Mouse (Mus musculus): ENCODE measurements around the gene Col4a1. TPM values are rescaled to one million over a fixed set of nuclear protein-coding genes. Genes with fewer than 3 reads are reported as not detected.

The Col4a1 gene
- polyA plus RNA-seq, 1 experiment from 2014 or later = 77.9 TPM

- H3K9me3 ChIP-seq (replicated peaks; ENCODE audit: control insufficient read depth, low read length) = no peaks in the 10 kb centered on the region
- 80% methylated on average over 6 of the region's 6 CpGs for WGBS
- no peaks in the 10 kb centered on the region for H3K36me3 ChIP-seq (ENCODE audit: control insufficient read depth, insufficient read depth, low read length)
- DNase-seq (ENCODE audit: low spot score) = no peak
- no peak overlapping the region for H3K27ac ChIP-seq (ENCODE audit: low read depth, low read length)
- H3K4me2 ChIP-seq (ENCODE audit: low read length) = no peak overlapping the region
- H3K4me3 ChIP-seq (ENCODE audit: low read depth, low read length) = no peak overlapping the region
- H3K27me3 ChIP-seq (replicated peaks; ENCODE audit: control insufficient read depth, insufficient read depth, low read length) = no peaks in the 10 kb centered on the region
- no peak overlapping the region for H3K9ac ChIP-seq (ENCODE audit: low read length)
- no peaks in the 10 kb centered on the region for H3K4me1 ChIP-seq (ENCODE audit: control insufficient read depth, insufficient read depth, low read length)
- ATAC-seq = no peak
Observed at GRCm38 (mm10) chr8:11270826-11271225, 41.8 kb downstream of the Col4a1 start.

GRCm38 (mm10) chr8:11268753-11269152 is 43.9 kb downstream of the Col4a1 start:
- H3K9ac ChIP-seq (ENCODE audit: low read length) = no peak overlapping the region
- 81% methylated on average over 6 of the region's 6 CpGs for WGBS
- no peaks in the 10 kb centered on the region for H3K36me3 ChIP-seq (ENCODE audit: control insufficient read depth, insufficient read depth, low read length)
- H3K27ac ChIP-seq (ENCODE audit: low read depth, low read length) = no peak overlapping the region
- no peak overlapping the region for H3K4me3 ChIP-seq (ENCODE audit: low read depth, low read length)
- no peaks in the 10 kb centered on the region for H3K9me3 ChIP-seq (replicated peaks; ENCODE audit: control insufficient read depth, low read length)
- ATAC-seq (no peak), DNase-seq (ENCODE audit: low spot score) (no peak)
- H3K4me2 ChIP-seq (ENCODE audit: low read length) = no peak overlapping the region
- H3K27me3 ChIP-seq (replicated peaks; ENCODE audit: control insufficient read depth, insufficient read depth, low read length) = no peaks in the 10 kb centered on the region
- no peaks in the 10 kb centered on the region for H3K4me1 ChIP-seq (ENCODE audit: control insufficient read depth, insufficient read depth, low read length)

GRCm38 (mm10) chr8:11266471-11266870 is 46.2 kb downstream of the Col4a1 start:
- ATAC-seq = no peak
- Histone ChIP-seq H3K27ac (ENCODE audit: low read depth, low read length) (no peak overlapping the region), H3K9me3 (replicated peaks; ENCODE audit: control insufficient read depth, low read length) (no peaks in the 10 kb centered on the region), H3K9ac (ENCODE audit: low read length) (no peak overlapping the region), H3K27me3 (replicated peaks; ENCODE audit: control insufficient read depth, insufficient read depth, low read length) (no peaks in the 10 kb centered on the region), H3K36me3 (ENCODE audit: control insufficient read depth, insufficient read depth, low read length) (no peaks in the 10 kb centered on the region), H3K4me3 (ENCODE audit: low read depth, low read length) (no peak overlapping the region), H3K4me2 (ENCODE audit: low read length) (no peak overlapping the region), H3K4me1 (ENCODE audit: control insufficient read depth, insufficient read depth, low read length) (no peaks in the 10 kb centered on the region)
- DNase-seq (ENCODE audit: low spot score) = no peak
- 93% methylated on average over 2 of the region's 2 CpGs for WGBS

DNA sequence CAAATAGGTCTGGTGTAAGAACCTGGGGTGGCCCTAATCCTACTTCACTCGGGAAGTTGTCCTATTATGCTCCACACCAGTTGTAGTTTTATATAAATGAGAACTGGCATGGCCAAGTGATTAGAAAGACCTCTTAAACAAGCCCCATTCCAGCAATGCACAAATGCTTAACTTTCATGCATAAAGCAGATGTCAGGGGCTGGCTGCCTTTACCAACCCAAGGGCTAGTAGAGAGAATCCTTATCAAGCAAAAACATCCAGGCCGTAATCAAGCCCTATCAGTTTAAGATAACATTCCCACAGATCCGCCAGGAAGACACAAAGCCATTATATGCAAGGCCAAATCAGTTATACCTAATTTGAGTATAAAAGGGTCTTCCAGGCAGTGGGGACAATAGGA is 46.7 kb downstream of the Col4a1 start:
- H3K4me3 ChIP-seq (ENCODE audit: low read depth, low read length) = no peak overlapping the region
- 79% methylated on average over 3 of the region's 3 CpGs for WGBS
- ATAC-seq = no peak

DNA sequence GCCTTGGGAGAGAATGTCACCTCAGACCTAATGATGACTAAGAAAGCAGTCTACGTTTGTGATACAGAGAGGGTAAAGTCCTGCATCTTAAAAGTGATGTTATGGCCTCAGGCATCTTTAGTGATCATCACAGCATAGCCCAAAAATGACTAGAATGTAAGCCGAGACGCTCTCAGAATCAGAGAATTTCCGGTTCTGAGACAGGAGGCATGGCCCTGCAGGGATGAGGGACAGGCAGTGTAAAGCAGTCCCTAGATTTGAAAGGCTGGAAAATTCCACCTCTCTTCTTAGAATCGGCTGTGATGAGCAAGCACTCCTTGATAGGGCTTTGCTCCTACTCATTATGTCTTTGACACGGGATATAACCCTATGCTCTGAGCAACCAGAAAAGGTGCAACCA is 48.8 kb downstream of the Col4a1 start:
- H3K4me2 ChIP-seq (ENCODE audit: low read length) = no peak overlapping the region
- no peak for ATAC-seq
- H3K27ac ChIP-seq (ENCODE audit: low read depth, low read length) = no peak overlapping the region
- no peak overlapping the region for H3K4me3 ChIP-seq (ENCODE audit: low read depth, low read length)
- H3K9me3 ChIP-seq (replicated peaks; ENCODE audit: control insufficient read depth, low read length) = no peaks in the 10 kb centered on the region
- H3K36me3 ChIP-seq (ENCODE audit: control insufficient read depth, insufficient read depth, low read length) = no peaks in the 10 kb centered on the region
- H3K4me1 ChIP-seq (ENCODE audit: control insufficient read depth, insufficient read depth, low read length) = no peaks in the 10 kb centered on the region
- 89% methylated on average over 6 of the region's 6 CpGs for WGBS
- no peak overlapping the region for H3K9ac ChIP-seq (ENCODE audit: low read length)
- no peak for DNase-seq (ENCODE audit: low spot score)
- H3K27me3 ChIP-seq (replicated peaks; ENCODE audit: control insufficient read depth, insufficient read depth, low read length) = no peaks in the 10 kb centered on the region

More for the DNA sequence above, 46.7 kb downstream of the Col4a1 start:
- Histone ChIP-seq H3K4me2 (ENCODE audit: low read length) (no peak overlapping the region), H3K4me1 (ENCODE audit: control insufficient read depth, insufficient read depth, low read length) (no peaks in the 10 kb centered on the region), H3K9me3 (replicated peaks; ENCODE audit: control insufficient read depth, low read length) (no peaks in the 10 kb centered on the region), H3K27ac (ENCODE audit: low read depth, low read length) (no peak overlapping the region), H3K9ac (ENCODE audit: low read length) (no peak overlapping the region), H3K27me3 (replicated peaks; ENCODE audit: control insufficient read depth, insufficient read depth, low read length) (no peaks in the 10 kb centered on the region), H3K36me3 (ENCODE audit: control insufficient read depth, insufficient read depth, low read length) (no peaks in the 10 kb centered on the region)
- DNase-seq (ENCODE audit: low spot score) = no peak

GRCm38 (mm10) chr8:11262031-11262735 is 50.4 kb downstream of the Col4a1 start:
- H3K4me3 ChIP-seq (ENCODE audit: low read depth, low read length) = no peak overlapping the region
- DNase-seq (ENCODE audit: low spot score) = no peak
- no peaks in the 10 kb centered on the region for H3K27me3 ChIP-seq (replicated peaks; ENCODE audit: control insufficient read depth, insufficient read depth, low read length)
- H3K4me2 ChIP-seq (ENCODE audit: low read length) = no peak overlapping the region
- no peak overlapping the region for H3K9ac ChIP-seq (ENCODE audit: low read length)
- 83% methylated on average over 15 of the region's 15 CpGs for WGBS
- no peaks in the 10 kb centered on the region for H3K4me1 ChIP-seq (ENCODE audit: control insufficient read depth, insufficient read depth, low read length)
- H3K36me3 ChIP-seq (ENCODE audit: control insufficient read depth, insufficient read depth, low read length) = no peaks in the 10 kb centered on the region
- no peaks in the 10 kb centered on the region for H3K9me3 ChIP-seq (replicated peaks; ENCODE audit: control insufficient read depth, low read length)
- H3K27ac ChIP-seq (ENCODE audit: low read depth, low read length) = no peak overlapping the region
- ATAC-seq = no peak

DNA sequence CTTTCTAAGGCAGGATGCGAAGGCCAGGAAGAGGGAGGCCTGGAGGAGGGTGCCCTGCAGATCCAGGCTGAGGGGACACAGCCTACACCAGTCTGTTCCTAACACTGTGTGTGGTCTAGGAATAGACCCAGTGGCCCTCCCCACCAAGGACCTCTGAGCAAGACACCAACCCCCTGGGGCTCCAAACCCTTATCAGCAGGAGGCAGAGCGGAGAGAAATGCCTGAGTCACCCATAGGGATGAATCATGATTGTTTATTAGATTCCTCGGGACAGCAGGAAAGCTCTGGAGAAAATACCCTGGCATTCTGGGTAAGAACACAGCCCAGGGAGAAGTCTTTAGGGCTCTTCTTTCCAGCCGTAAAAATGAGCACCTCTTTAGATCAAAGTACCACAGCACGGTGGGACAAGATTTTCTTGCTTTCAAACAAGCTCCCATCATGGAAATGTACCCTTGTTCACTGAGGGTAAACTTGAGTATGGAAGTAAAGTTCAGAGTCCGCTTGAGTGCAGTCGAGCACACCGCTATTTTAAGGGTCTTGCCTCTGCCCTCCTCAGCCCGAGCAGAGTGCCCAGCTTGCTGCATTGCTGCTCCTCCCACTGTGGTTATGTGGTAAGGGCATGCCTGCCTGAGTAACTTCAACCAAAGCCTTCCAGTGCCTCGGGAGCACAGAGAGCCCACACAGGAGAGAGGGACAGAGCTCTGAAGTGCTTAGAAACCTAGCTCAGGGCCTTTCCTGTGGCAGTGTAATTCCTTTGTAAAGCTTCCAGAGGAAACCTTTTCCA is 52.6 kb downstream of the Col4a1 start:
- WGBS = 41% methylated on average over 10 of the region's 10 CpGs
- H3K4me2 ChIP-seq (ENCODE audit: low read length) = no peak overlapping the region
- ATAC-seq (no peak), DNase-seq (ENCODE audit: low spot score) (no peak)
- H3K27ac ChIP-seq (ENCODE audit: low read depth, low read length) = no peak overlapping the region
- H3K36me3 ChIP-seq (ENCODE audit: control insufficient read depth, insufficient read depth, low read length) = no peaks in the 10 kb centered on the region
- no peaks in the 10 kb centered on the region for H3K9me3 ChIP-seq (replicated peaks; ENCODE audit: control insufficient read depth, low read length)
- H3K27me3 ChIP-seq (replicated peaks; ENCODE audit: control insufficient read depth, insufficient read depth, low read length) = no peaks in the 10 kb centered on the region
- no peak overlapping the region for H3K4me3 ChIP-seq (ENCODE audit: low read depth, low read length)
- H3K4me1 ChIP-seq (ENCODE audit: control insufficient read depth, insufficient read depth, low read length) = no peaks in the 10 kb centered on the region
- H3K9ac ChIP-seq (ENCODE audit: low read length) = no peak overlapping the region

DNA sequence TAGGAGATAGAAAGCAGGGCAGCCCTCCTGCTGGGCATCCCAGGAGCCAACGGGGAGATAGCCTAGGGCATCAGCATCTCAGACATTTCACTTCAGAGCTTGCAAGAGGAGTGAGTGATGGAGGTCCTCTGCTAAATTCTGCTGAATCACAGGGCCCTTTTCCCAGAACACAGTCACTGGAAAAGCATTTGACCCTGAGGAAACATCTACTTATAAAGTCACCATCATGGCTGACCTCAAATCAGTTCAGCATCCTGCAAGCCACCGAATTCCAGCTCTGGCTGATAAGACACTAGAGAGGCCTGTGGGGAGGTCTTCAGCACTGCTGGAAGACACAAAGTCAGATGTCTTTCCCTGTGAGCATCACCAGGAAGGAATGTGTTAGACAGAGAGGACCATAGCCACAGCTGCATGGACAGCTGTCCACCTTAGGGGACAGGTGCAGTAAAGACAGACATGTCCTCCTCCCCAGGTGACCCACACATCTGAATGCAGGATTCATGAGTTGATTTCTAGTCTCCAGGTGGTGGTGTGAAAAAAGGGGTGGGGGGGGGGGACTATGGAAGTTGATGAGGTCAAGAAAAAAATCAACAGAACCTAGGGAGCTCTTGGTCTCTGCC is 54.0 kb downstream of the Col4a1 start:
- WGBS = 80% methylated on average over 2 of the region's 2 CpGs
- Histone ChIP-seq H3K9ac (ENCODE audit: low read length) (no peak overlapping the region), H3K4me1 (ENCODE audit: control insufficient read depth, insufficient read depth, low read length) (no peaks in the 10 kb centered on the region), H3K9me3 (replicated peaks; ENCODE audit: control insufficient read depth, low read length) (no peaks in the 10 kb centered on the region), H3K27me3 (replicated peaks; ENCODE audit: control insufficient read depth, insufficient read depth, low read length) (no peaks in the 10 kb centered on the region), H3K4me3 (ENCODE audit: low read depth, low read length) (no peak overlapping the region), H3K36me3 (ENCODE audit: control insufficient read depth, insufficient read depth, low read length) (no peaks in the 10 kb centered on the region), H3K4me2 (ENCODE audit: low read length) (no peak overlapping the region), H3K27ac (ENCODE audit: low read depth, low read length) (no peak overlapping the region)
- ATAC-seq (no peak), DNase-seq (ENCODE audit: low spot score) (no peak)

All from forebrain, embryonic 14.5 days (tissue).